Mouse (Mus musculus): ENCODE data around the gene Arrb2. TPM values are rescaled to one million over a fixed set of nuclear protein-coding genes. Genes with fewer than 3 reads are reported as not detected.
A peak's percentile ranks its signal among the peaks of the same experiment; 100 is the strongest.
"Not testable (repeated sequence)": the region's sequence is repeated elsewhere in the genome, so short reads cannot be mapped to it uniquely, and the experiment has no call there.

Gene Arrb2
- polyA plus RNA-seq, 1 experiment, result not detected

DNA sequence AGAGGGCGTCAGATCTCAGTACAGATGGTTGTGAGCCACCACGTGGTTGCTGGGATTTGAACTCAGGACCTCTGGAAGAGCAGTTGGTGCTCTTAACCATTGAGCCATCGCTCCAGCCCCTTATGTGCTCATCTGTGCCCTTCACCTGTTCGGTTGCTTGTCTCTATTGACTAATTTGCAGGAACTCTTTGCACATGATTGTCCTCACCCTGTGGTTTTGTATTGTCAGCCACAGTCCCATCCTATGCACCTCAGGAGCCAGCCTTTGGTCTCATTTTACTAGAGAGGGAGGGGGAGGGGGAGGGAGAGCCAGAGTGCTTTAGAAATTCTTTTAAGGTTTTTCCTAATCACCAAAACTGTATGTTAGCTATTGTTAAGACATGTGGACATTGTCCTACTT is 14.2 kb upstream of the Arrb2 start:
- TF ChIP-seq POLR2A (IDR thresholded peaks at IDR 0.05; ENCODE audit: insufficient read depth, low read depth, low read length) (no peak), CTCF (IDR thresholded peaks at IDR 0.05; ENCODE audit: insufficient read depth, low read depth, low read length) (no peak)
- Histone ChIP-seq H3K27ac (ENCODE audit: insufficient read depth, low read depth, low read length) (no peak overlapping the region), H3K4me3 (ENCODE audit: insufficient read depth, low read depth, low read length) (no peak overlapping the region), H3K4me1 (ENCODE audit: control insufficient read depth, insufficient read depth, low read length) (no peaks in the 10 kb centered on the region)
- WGBS, result 66% methylated on average over 4 of the region's 4 CpGs

DNA sequence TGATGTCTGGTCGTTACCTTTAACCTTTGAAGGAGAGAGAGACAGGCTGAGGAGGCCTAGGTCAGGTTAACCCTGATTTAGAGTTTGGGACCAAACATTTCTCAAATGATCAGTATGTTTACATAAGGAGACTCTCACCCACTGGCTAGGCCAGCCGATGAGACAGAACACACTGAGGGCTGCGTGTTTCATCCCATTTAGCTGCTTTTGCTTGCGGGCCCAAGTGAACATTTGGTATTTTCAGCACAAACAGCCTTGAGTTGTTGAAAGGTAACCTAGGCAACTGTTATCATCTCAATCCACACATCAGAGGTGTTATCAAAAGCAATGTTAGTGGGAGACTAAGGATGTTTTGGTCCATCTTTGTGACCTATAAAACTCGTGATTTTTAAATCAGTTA is 12.9 kb upstream of the Arrb2 start:
- WGBS, result 79% methylated on average over 5 of the region's 5 CpGs
- TF ChIP-seq CTCF (IDR thresholded peaks at IDR 0.05; ENCODE audit: insufficient read depth, low read depth, low read length) (no peak), POLR2A (IDR thresholded peaks at IDR 0.05; ENCODE audit: insufficient read depth, low read depth, low read length) (no peak)
- H3K27ac ChIP-seq (ENCODE audit: insufficient read depth, low read depth, low read length), result no peak overlapping the region
- no peaks in the 10 kb centered on the region for H3K4me1 ChIP-seq (ENCODE audit: control insufficient read depth, insufficient read depth, low read length)
- no peak overlapping the region for H3K4me3 ChIP-seq (ENCODE audit: insufficient read depth, low read depth, low read length)

DNA sequence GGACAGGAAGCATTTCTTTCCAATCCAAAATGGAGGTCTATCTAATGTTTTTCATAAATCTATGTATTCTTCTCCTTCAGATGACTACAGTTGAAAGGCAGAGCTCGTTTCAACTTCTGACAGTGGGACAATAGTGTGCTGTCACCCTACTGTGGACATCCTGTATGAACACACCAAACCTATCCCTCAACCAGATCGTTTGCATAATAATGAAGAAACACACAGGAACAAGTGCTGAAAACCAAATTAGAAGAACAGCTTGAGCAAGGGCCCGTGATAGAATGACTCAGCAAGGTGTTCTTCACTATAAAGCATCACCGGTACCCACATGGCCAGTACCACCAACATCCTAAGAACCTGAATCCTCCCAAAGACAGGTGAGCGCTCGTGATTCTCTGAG is 5.8 kb upstream of the Arrb2 start:
- not testable (repeated sequence) for H3K27ac ChIP-seq (ENCODE audit: insufficient read depth, low read depth, low read length); H3K4me1 ChIP-seq (ENCODE audit: control insufficient read depth, insufficient read depth, low read length); H3K4me3 ChIP-seq (ENCODE audit: insufficient read depth, low read depth, low read length)
- WGBS, result 58% methylated on average over 6 of the region's 6 CpGs

DNA sequence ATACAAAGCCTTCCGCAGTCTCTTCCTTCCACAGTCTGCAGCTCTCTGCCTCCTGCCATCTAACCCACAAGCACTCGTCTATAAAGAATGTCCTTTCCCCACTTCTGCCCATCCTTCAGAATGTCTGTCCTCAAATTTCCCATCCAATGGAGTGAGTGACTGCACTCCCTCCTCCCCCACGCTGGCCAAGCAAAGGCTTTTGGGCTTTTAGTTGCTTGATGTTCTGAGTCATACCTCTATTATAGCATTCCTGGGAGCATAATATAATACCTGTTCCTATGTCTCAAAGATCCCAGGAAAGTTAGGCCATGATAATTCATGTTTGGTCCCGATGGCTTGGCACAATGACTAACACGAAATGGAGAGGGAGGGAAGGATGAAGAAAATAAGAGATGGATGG is 861 bp upstream of the Arrb2 start:
- TF ChIP-seq POLR2A (IDR thresholded peaks at IDR 0.05; ENCODE audit: insufficient read depth, low read depth, low read length), result no peak
- no peak for TF ChIP-seq CTCF (IDR thresholded peaks at IDR 0.05; ENCODE audit: insufficient read depth, low read depth, low read length)
- H3K4me1 ChIP-seq (ENCODE audit: control insufficient read depth, insufficient read depth, low read length), result peaks cover 11% of the 10 kb centered on the region
- H3K4me3 ChIP-seq (ENCODE audit: insufficient read depth, low read depth, low read length), result no peak overlapping the region
- WGBS, result 28% methylated on average over 5 of the region's 5 CpGs
- H3K27ac ChIP-seq (ENCODE audit: insufficient read depth, low read depth, low read length), result peak overlapping the region; percentile 76

DNA sequence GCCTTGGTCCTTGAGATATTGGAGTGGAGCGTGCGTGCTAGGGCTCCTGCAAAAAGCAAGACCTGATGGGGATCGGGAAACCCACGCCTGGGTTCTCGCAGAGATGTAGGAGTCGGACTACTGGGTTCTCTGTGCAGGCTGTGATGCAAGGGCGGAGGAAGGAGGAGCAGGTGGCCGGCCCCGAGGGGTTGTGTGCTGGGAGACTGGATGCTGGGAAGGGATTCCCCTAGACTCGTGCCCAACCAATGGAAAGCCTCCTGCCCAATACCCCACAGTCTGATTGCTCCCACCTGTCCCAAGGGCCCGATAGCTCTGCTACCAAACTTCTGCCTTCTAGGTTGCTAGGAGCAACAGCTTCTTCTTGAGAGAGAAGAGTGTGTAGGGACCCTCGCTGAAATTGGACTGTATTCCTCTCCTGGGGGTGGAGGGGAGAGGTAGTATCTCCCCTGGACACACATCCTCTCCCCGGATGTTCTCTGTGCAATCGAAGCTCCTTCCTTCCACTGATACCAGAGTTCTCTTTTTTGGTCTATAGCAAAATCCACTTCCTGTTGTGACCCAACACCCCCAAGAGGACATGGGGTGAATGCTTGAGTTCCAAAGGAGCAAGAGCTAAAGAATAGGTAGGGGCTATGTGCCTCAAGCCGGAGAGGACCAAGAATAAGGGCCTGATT is 597 bp downstream of the Arrb2 start:
- WGBS, result 4% methylated on average over 15 of the region's 15 CpGs
- H3K4me3 ChIP-seq (ENCODE audit: insufficient read depth, low read depth, low read length), result peak overlapping the region; percentile 66
- TF ChIP-seq POLR2A (IDR thresholded peaks at IDR 0.05; ENCODE audit: insufficient read depth, low read depth, low read length), result no peak
- no peak for TF ChIP-seq CTCF (IDR thresholded peaks at IDR 0.05; ENCODE audit: insufficient read depth, low read depth, low read length)

DNA sequence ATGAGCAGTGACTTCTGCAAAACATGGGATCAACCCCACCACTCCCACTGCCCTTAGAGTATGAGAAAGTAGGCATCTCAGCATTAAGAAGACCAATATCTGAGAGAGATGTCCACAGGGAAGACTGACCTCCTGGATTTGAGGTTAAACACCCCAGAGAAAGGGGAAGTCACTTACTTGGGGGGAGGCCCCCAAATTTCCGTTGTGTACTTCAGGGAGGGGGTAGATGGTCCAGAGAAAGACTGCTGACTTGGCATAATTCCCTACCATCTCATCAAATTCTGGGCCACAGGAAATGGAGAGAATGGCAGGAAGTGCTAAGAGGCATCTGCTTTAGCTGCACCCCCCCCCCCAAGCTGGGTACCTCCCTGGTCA is 1.1 kb downstream of the Arrb2 start:
- Histone ChIP-seq H3K4me3 (ENCODE audit: insufficient read depth, low read depth, low read length) (peak overlapping the region; percentile 66), H3K4me1 (ENCODE audit: control insufficient read depth, insufficient read depth, low read length) (peaks cover 11% of the 10 kb centered on the region), H3K27ac (ENCODE audit: insufficient read depth, low read depth, low read length) (no peak overlapping the region)
- TF ChIP-seq POLR2A (IDR thresholded peaks at IDR 0.05; ENCODE audit: insufficient read depth, low read depth, low read length) (no peak), CTCF (IDR thresholded peaks at IDR 0.05; ENCODE audit: insufficient read depth, low read depth, low read length) (no peak)
- WGBS, result 62% methylated on average over 1 of the region's 1 CpGs

More for the DNA sequence above, 597 bp downstream of the Arrb2 start:
- Histone ChIP-seq H3K27ac (ENCODE audit: insufficient read depth, low read depth, low read length) (peak overlapping the region; percentile 36), H3K4me1 (ENCODE audit: control insufficient read depth, insufficient read depth, low read length) (peaks cover 11% of the 10 kb centered on the region)

DNA sequence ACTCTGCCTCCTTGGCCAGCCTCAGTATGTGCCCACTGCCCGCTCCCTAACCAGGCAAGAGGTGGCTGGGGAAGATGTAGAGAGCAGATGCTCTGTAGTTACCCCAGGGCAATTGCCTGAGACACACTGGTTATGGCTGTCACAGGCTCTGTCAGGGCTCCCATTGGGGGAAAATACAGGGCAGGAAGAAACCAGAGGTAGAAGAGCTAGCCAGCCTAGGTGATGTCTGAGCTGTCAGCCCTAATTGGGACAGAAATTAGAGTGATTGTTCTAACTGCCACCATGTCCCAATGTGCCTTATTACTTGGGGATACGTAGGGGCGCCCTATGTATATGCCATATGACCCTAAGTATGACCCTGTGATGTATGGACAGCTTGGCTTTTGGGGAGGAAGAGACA is 1.5 kb downstream of the Arrb2 start:
- Histone ChIP-seq H3K27ac (ENCODE audit: insufficient read depth, low read depth, low read length) (no peak overlapping the region), H3K4me1 (ENCODE audit: control insufficient read depth, insufficient read depth, low read length) (peaks cover 11% of the 10 kb centered on the region), H3K4me3 (ENCODE audit: insufficient read depth, low read depth, low read length) (no peak overlapping the region)
- WGBS, result 93% methylated on average over 3 of the region's 3 CpGs
- TF ChIP-seq CTCF (IDR thresholded peaks at IDR 0.05; ENCODE audit: insufficient read depth, low read depth, low read length), result no peak
- no peak for TF ChIP-seq POLR2A (IDR thresholded peaks at IDR 0.05; ENCODE audit: insufficient read depth, low read depth, low read length)

DNA sequence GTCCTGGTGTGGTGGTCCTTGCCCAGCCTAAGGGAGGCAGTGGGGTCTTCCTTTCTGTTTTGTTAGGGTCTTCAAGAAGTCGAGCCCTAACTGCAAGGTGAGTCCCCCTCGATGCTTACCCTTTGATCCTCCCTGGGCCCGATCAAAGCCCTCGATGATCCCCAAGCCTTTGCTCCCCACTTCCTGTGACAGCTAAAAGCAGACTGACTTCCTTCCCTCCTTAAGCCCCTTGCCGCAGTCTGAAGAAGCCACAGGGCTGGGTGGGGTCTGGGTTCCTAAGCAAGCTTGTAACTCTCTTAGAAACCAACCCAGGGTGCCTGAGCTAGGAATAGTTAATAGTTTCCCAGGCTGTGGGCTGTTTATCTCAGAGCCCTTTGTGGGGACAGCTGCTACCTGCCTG is 3.0 kb downstream of the Arrb2 start:
- Histone ChIP-seq H3K4me1 (ENCODE audit: control insufficient read depth, insufficient read depth, low read length) (peaks cover 11% of the 10 kb centered on the region), H3K27ac (ENCODE audit: insufficient read depth, low read depth, low read length) (no peak overlapping the region), H3K4me3 (ENCODE audit: insufficient read depth, low read depth, low read length) (no peak overlapping the region)
- WGBS, result 90% methylated on average over 5 of the region's 5 CpGs
- no peak for TF ChIP-seq CTCF (IDR thresholded peaks at IDR 0.05; ENCODE audit: insufficient read depth, low read depth, low read length)
- no peak for TF ChIP-seq POLR2A (IDR thresholded peaks at IDR 0.05; ENCODE audit: insufficient read depth, low read depth, low read length)

DNA sequence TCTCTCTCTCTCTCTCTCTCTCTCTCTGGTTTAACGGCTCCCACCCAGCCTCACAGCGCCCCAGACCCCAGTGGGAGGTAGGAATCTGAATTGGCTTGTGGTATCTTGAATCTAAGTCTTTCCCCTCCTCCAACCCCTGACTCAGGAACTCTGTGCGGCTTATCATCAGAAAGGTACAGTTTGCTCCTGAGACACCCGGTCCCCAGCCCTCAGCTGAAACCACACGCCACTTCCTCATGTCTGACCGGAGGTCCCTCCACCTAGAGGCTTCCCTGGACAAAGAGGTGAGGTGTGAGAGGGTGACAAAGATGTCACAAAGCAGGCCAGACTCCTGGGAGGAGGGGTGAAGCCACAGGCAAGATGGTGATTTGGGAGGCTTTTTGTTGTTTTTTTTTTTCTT is 5.0 kb downstream of the Arrb2 start:
- Histone ChIP-seq H3K27ac (ENCODE audit: insufficient read depth, low read depth, low read length) (no peak overlapping the region), H3K4me3 (ENCODE audit: insufficient read depth, low read depth, low read length) (no peak overlapping the region), H3K4me1 (ENCODE audit: control insufficient read depth, insufficient read depth, low read length) (peaks cover 11% of the 10 kb centered on the region)
- TF ChIP-seq CTCF (IDR thresholded peaks at IDR 0.05; ENCODE audit: insufficient read depth, low read depth, low read length) (no peak), POLR2A (IDR thresholded peaks at IDR 0.05; ENCODE audit: insufficient read depth, low read depth, low read length) (no peak)
- 89% methylated on average over 6 of the region's 6 CpGs for WGBS

Measured in olfactory bulb, adult 2 months (tissue).